Mouse (Mus musculus) hindbrain, embryonic 10.5 days (tissue): ENCODE measurements around the gene Fgfr3. TPM values are rescaled to one million over a fixed set of nuclear protein-coding genes. Genes with fewer than 3 reads are reported as not detected.

Experiments
- DNase-seq: peaks from one replicate; pipeline ENCODE4 v3.0.0-alpha.2; 2017; ENCODE audit warnings: low spot score
- H3K27ac ChIP-seq: fragments of 300-500 bp; sonication (generic); 2 replicates; pipeline ENCODE4 v1.5.1; 2016; ENCODE audit warnings: mild to moderate bottlenecking, moderate library complexity
- H3K27me3 ChIP-seq: fragments of 300-500 bp; sonication (generic); 2 replicates; pipeline ENCODE4 v1.6.1; 2016; ENCODE audit warnings: mild to moderate bottlenecking; ENCODE audit not compliant: poor library complexity, insufficient read depth, severe bottlenecking
- H3K36me3 ChIP-seq: fragments of 300-500 bp; sonication (generic); 2 replicates; pipeline ENCODE4 v1.6.1; 2016; ENCODE audit warnings: mild to moderate bottlenecking, moderate library complexity
- H3K4me1 ChIP-seq: fragments of 300-500 bp; sonication (generic); replicated peaks from 2 replicates; pipeline ENCODE4 v1.6.1; 2016; ENCODE audit warnings: mild to moderate bottlenecking
- H3K4me3 ChIP-seq: fragments of 300-500 bp; sonication (generic); 2 replicates; pipeline ENCODE4 v1.5.1; 2016; ENCODE audit warnings: mild to moderate bottlenecking, moderate library complexity
- H3K9me3 ChIP-seq: fragments of 300-500 bp; sonication (generic); 2 replicates; pipeline ENCODE4 v1.6.1; 2016; ENCODE audit warnings: mild to moderate bottlenecking, moderate library complexity
- WGBS: fragments of 180-500 bp; shearing (Covaris S2); methylation state at CpG from one replicate; pipeline ENCODE4 v1.1.7; 2016; 5-methylcytosine and 5-hydroxymethylcytosine counted together
- polyA plus RNA-seq: library from polyadenylated mRNA; unstranded; fragments of >200 nt; fragmentation: Nextera tagmentation; extraction: Ambion mirVana; gene quantifications from 2 replicates; pipeline ENCODE4 v1.2.1, GENCODE M21; 2016

The Fgfr3 gene
- polyA plus RNA-seq, 1 experiment from 2014 or later = 84.6 TPM

GRCm38 (mm10) chr5:33740548-33740947 lies 19.1 kb downstream of the Fgfr3 start:
- H3K4me3 ChIP-seq = no peak overlapping the region
- 91% methylated on average over 4 of the region's 4 CpGs for WGBS
- H3K27me3 ChIP-seq = no peaks in the 10 kb centered on the region
- H3K27ac ChIP-seq = no peak overlapping the region
- no peaks in the 10 kb centered on the region for H3K9me3 ChIP-seq
- H3K4me1 ChIP-seq = no peaks in the 10 kb centered on the region
- no peak for DNase-seq
- peaks cover 89% of the 10 kb centered on the region for H3K36me3 ChIP-seq

- Histone ChIP-seq H3K4me3 (no peak overlapping the region), H3K27me3 (no peaks in the 10 kb centered on the region), H3K4me1 (no peaks in the 10 kb centered on the region), H3K9me3 (no peaks in the 10 kb centered on the region), H3K36me3 (peaks cover 95% of the 10 kb centered on the region), H3K27ac (no peak overlapping the region)
- 96% methylated on average over 8 of the region's 8 CpGs for WGBS
- DNase-seq = no peak
Measured at GRCm38 (mm10) chr5:33743481-33743880, 22.0 kb downstream of the Fgfr3 start.

- DNase-seq = no peak
- Histone ChIP-seq H3K4me3 (no peak overlapping the region), H3K4me1 (peaks cover 14% of the 10 kb centered on the region), H3K27ac (no peak overlapping the region), H3K9me3 (no peaks in the 10 kb centered on the region), H3K36me3 (peaks cover 54% of the 10 kb centered on the region), H3K27me3 (no peaks in the 10 kb centered on the region)
Measured at GRCm38 (mm10) chr5:33777195-33777594, 55.7 kb downstream of the Fgfr3 start.

GRCm38 (mm10) chr5:33781964-33782344 lies 60.5 kb downstream of the Fgfr3 start:
- Histone ChIP-seq H3K4me1 (peaks cover 23% of the 10 kb centered on the region), H3K27me3 (no peaks in the 10 kb centered on the region), H3K36me3 (peaks cover 17% of the 10 kb centered on the region), H3K4me3 (peak overlapping the region; percentile 89), H3K27ac (peak overlapping the region; percentile 95), H3K9me3 (no peaks in the 10 kb centered on the region)
- no peak for DNase-seq
- WGBS = 5% methylated on average over 11 of the region's 11 CpGs

DNA sequence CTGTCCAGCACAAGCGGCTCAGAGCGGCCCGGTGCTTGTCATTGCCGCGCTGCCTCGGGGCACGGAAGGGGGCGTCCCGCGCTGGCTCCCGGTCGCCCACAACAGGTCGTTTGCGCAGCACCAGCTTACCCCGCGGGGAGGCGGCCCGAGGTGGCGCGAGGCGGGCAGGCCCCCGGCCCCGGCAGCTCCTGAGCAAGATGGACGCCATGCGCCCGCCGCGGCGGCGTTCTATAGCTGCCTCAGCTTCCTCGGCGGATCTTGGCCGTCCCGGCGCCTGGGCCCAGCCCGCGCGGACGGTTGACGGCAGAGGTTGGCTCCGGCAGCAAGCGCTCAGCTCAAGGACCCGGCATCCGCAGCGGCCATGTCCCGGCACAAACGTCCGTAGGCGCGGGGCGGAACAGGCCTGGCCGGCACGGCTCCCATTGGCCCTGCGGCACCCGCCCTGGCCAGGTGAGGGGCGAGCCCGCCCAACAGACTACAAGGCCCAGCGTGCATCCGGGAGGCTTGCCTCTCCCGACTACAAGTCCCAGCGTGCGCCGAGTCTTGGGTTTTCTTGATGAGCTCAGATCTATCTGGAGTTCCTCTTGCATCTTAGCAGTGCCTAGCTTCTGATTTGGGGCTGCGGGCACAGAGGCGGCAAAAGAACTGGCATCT lies 61.0 kb downstream of the Fgfr3 start, which contains the start of gene Letm1:
Letm1 (minus strand) TSS at position 473 of the 654 bp plus-strand sequence.
- peaks cover 23% of the 10 kb centered on the region for H3K4me1 ChIP-seq
- H3K9me3 ChIP-seq = no peaks in the 10 kb centered on the region
- no peaks in the 10 kb centered on the region for H3K27me3 ChIP-seq
- peaks cover 12% of the 10 kb centered on the region for H3K36me3 ChIP-seq
- peak; percentile 94 for DNase-seq
- WGBS = under 1% methylated on average over 65 of the region's 65 CpGs
- peak within 1 kb of the TSS; percentile 95 for H3K27ac ChIP-seq
- H3K4me3 ChIP-seq = peak within 1 kb of the TSS; percentile 89

DNA sequence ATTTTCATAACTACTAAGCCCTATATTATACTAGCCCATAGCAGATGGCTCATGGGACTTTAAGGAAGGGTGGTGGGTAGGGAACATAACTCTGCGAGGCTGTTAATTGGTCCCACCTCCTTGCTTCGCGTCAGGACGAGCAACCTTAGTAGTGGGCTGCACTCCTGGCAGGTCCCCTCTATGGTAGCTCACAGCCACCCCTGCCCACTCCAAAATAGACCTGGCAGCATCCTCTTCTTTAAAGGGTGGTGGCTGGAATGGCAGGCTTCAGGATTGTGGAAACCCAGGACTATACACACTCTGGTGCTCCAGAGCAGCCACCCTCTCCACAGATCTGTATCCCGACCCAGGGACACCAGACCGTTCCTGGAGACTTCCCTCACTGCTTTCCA lies 61.5 kb downstream of the Fgfr3 start:
- Histone ChIP-seq H3K4me3 (peak overlapping the region; percentile 89), H3K27me3 (no peaks in the 10 kb centered on the region), H3K4me1 (peaks cover 23% of the 10 kb centered on the region), H3K9me3 (no peaks in the 10 kb centered on the region), H3K36me3 (peaks cover 7% of the 10 kb centered on the region), H3K27ac (peak overlapping the region; percentile 95)
- WGBS = 5% methylated on average over 6 of the region's 6 CpGs
- DNase-seq = no peak

Other genes with a start within 250 kb of the Fgfr3 start
- 58.8 and 68.1 TPM in 2 replicates for gene Fam53a, start 92.0 kb upstream of the Fgfr3 start, polyA plus RNA-seq
- gene Gm9903, start 91.7 kb upstream of the Fgfr3 start, polyA plus RNA-seq = 0.77 and 1.2 TPM in 2 replicates
- 255 and 317 TPM in 2 replicates for gene Slbp, start 69.1 kb upstream of the Fgfr3 start, polyA plus RNA-seq
- gene Tacc3, start 63.5 kb upstream of the Fgfr3 start, polyA plus RNA-seq = 259 and 305 TPM in 2 replicates
- gene Tmem129, start 63.3 kb upstream of the Fgfr3 start, polyA plus RNA-seq = 37.1 and 40.9 TPM in 2 replicates
- gene Letm1, start 61.1 kb downstream of the Fgfr3 start, polyA plus RNA-seq = 52.2 and 52.3 TPM in 2 replicates
- 75.6 and 93.5 TPM in 2 replicates for gene Nsd2, start 99.1 kb downstream of the Fgfr3 start, polyA plus RNA-seq
- 75.4 and 84.1 TPM in 2 replicates for gene Nelfa, start 214.7 kb downstream of the Fgfr3 start, polyA plus RNA-seq